Mouse (Mus musculus) heart, embryonic 13.5 days (tissue): ENCODE measurements at regions not wholly inside any gene's neighbourhood (a gene's known extent, or its start where the extent isn't known, plus 50 kb on each side); places are given as distances from the start of the nearest gene placed in this dataset.

Experiments
- ATAC-seq: fragments of 200-750 bp; cut with Nextera tagmentation; 2 replicates; pipeline ENCODE4 v1.8.0; 2017; ENCODE audit warnings: moderate TSS enrichment; ENCODE audit not compliant: insufficient number of reproducible peaks, low FRiP score, low TSS enrichment; ENCODE audit errors: extremely low read depth
- H3K27ac ChIP-seq: fragments of 300-500 bp; sonication (generic); replicated peaks from 2 replicates; pipeline ENCODE4 v1.5.1; 2015; ENCODE audit warnings: moderate library complexity, mild to moderate bottlenecking, inconsistent platforms
- H3K27me3 ChIP-seq: fragments of 300-500 bp; sonication (generic); replicated peaks from 2 replicates; pipeline ENCODE4 v1.6.1; 2015; ENCODE audit warnings: mild to moderate bottlenecking, inconsistent platforms
- H3K36me3 ChIP-seq: fragments of 300-500 bp; sonication (generic); 2 replicates; pipeline ENCODE4 v1.6.1; 2015; ENCODE audit warnings: mild to moderate bottlenecking, inconsistent platforms
- H3K4me1 ChIP-seq: fragments of 300-500 bp; sonication (generic); 2 replicates; pipeline ENCODE4 v1.6.1; 2015; ENCODE audit warnings: inconsistent platforms
- H3K4me2 ChIP-seq: fragments of 300-500 bp; sonication (generic); 2 replicates; pipeline ENCODE4 v1.6.1; 2015; ENCODE audit warnings: inconsistent platforms, mild to moderate bottlenecking, moderate library complexity
- H3K4me3 ChIP-seq: fragments of 300-500 bp; sonication (generic); 2 replicates; pipeline ENCODE4 v1.5.1; 2015; ENCODE audit warnings: moderate library complexity, mild to moderate bottlenecking, inconsistent platforms
- H3K9ac ChIP-seq: fragments of 300-500 bp; sonication (generic); 2 replicates; pipeline ENCODE4 v1.6.1; 2015; ENCODE audit warnings: inconsistent platforms, mild to moderate bottlenecking, moderate library complexity
- H3K9me3 ChIP-seq: fragments of 300-500 bp; sonication (generic); 2 replicates; pipeline ENCODE4 v1.6.1; 2016; ENCODE audit warnings: inconsistent platforms
- WGBS: fragments of 180-500 bp; shearing (Covaris S2); methylation state at CpG from one replicate; pipeline ENCODE4 v1.1.7; 2015; ENCODE audit warnings: mixed read lengths; 5-methylcytosine and 5-hydroxymethylcytosine counted together

GRCm38 (mm10) chr2:148525496-148525895 lies 82.1 kb upstream of the Cd93 start:
- ATAC-seq, result no peak
- Histone ChIP-seq H3K4me3 (no peak overlapping the region), H3K27ac (no peak overlapping the region), H3K27me3 (no peaks in the 10 kb centered on the region), H3K4me1 (peaks cover 12% of the 10 kb centered on the region), H3K4me2 (no peak overlapping the region), H3K9me3 (no peaks in the 10 kb centered on the region), H3K9ac (no peak overlapping the region), H3K36me3 (no peaks in the 10 kb centered on the region)
- 69% methylated on average over 6 of the region's 6 CpGs for WGBS

- no peak overlapping the region for H3K9ac ChIP-seq
- H3K27me3 ChIP-seq, result no peaks in the 10 kb centered on the region
- no peaks in the 10 kb centered on the region for H3K9me3 ChIP-seq
- H3K36me3 ChIP-seq, result no peaks in the 10 kb centered on the region
- no peak for ATAC-seq
- peaks cover 26% of the 10 kb centered on the region for H3K4me1 ChIP-seq
- WGBS, result 59% methylated on average over 3 of the region's 3 CpGs
- peak overlapping the region; percentile 24; the same call in 1 of the 2 replicates for H3K27ac ChIP-seq
- H3K4me2 ChIP-seq, result no peak overlapping the region
- no peak overlapping the region for H3K4me3 ChIP-seq
Observed at GRCm38 (mm10) chr2:148523401-148523800, 80.0 kb upstream of the Cd93 start.

DNA sequence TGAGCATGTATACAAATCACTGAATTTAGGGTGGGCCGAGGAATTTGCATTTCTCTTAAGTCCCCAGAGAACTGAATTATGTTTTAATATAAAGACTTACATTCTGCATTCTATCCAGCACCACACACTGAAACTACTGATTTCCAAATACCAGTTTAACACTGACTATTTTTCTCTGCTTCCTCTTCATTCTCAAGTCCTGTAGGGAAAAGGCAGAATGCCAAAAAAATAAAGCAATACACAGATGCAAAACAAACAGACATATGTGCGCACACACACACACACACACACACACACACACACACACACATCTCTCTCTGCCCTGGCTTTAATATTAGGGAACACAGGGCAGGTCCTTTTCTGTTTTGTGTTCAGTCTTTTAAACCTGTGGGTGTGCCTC lies 79.6 kb upstream of the Cd93 start:
- ATAC-seq, result no peak
- H3K4me1 ChIP-seq, result peaks cover 26% of the 10 kb centered on the region

GRCm38 (mm10) chr2:148521966-148522575 lies 78.7 kb upstream of the Cd93 start:
- Histone ChIP-seq H3K4me1 (peaks cover 26% of the 10 kb centered on the region), H3K4me3 (no peak overlapping the region), H3K27ac (no peak overlapping the region; the same call in 1 of the 2 replicates), H3K36me3 (no peaks in the 10 kb centered on the region), H3K27me3 (no peaks in the 10 kb centered on the region), H3K9ac (no peak overlapping the region), H3K4me2 (no peak overlapping the region), H3K9me3 (no peaks in the 10 kb centered on the region)
- WGBS, result 52% methylated on average over 5 of the region's 5 CpGs
- ATAC-seq, result no peak

More for the DNA sequence above, 79.6 kb upstream of the Cd93 start:
- Histone ChIP-seq H3K4me2 (no peak overlapping the region), H3K4me3 (no peak overlapping the region), H3K9ac (no peak overlapping the region), H3K9me3 (no peaks in the 10 kb centered on the region), H3K36me3 (no peaks in the 10 kb centered on the region), H3K27ac (0 out of 2 replicates have a peak overlapping the region, but pooled peaks have one; percentile 26), H3K27me3 (no peaks in the 10 kb centered on the region)
- 61% methylated on average over 2 of the region's 2 CpGs for WGBS

- Histone ChIP-seq H3K4me2 (no peak overlapping the region), H3K27ac (no peak overlapping the region), H3K9ac (no peak overlapping the region), H3K4me1 (peaks cover 26% of the 10 kb centered on the region), H3K9me3 (no peaks in the 10 kb centered on the region), H3K36me3 (no peaks in the 10 kb centered on the region), H3K27me3 (no peaks in the 10 kb centered on the region), H3K4me3 (no peak overlapping the region)
- no peak for ATAC-seq
- 48% methylated on average over 7 of the region's 7 CpGs for WGBS
Observed at GRCm38 (mm10) chr2:148520291-148520690, 76.9 kb upstream of the Cd93 start.

GRCm38 (mm10) chr2:148519689-148520290 lies 76.4 kb upstream of the Cd93 start:
- Histone ChIP-seq H3K4me3 (no peak overlapping the region), H3K4me2 (no peak overlapping the region), H3K36me3 (no peaks in the 10 kb centered on the region), H3K27me3 (no peaks in the 10 kb centered on the region), H3K27ac (no peak overlapping the region), H3K9me3 (no peaks in the 10 kb centered on the region), H3K9ac (no peak overlapping the region), H3K4me1 (peaks cover 26% of the 10 kb centered on the region)
- 23% methylated on average over 10 of the region's 10 CpGs for WGBS
- ATAC-seq, result no peak

- Histone ChIP-seq H3K4me3 (no peak overlapping the region), H3K4me1 (peaks cover 26% of the 10 kb centered on the region), H3K9me3 (no peaks in the 10 kb centered on the region), H3K9ac (no peak overlapping the region), H3K27me3 (no peaks in the 10 kb centered on the region), H3K4me2 (no peak overlapping the region), H3K27ac (no peak overlapping the region), H3K36me3 (no peaks in the 10 kb centered on the region)
- 44% methylated on average over 1 of the region's 1 CpGs for WGBS
- ATAC-seq, result no peak
Observed at GRCm38 (mm10) chr2:148517906-148518305, 74.5 kb upstream of the Cd93 start.

- Histone ChIP-seq H3K36me3 (no peaks in the 10 kb centered on the region), H3K27me3 (no peaks in the 10 kb centered on the region), H3K4me2 (no peak overlapping the region), H3K27ac (no peak overlapping the region), H3K9me3 (no peaks in the 10 kb centered on the region), H3K9ac (no peak overlapping the region), H3K4me1 (peaks cover 13% of the 10 kb centered on the region), H3K4me3 (no peak overlapping the region)
- ATAC-seq, result no peak
- 71% methylated on average over 13 of the region's 13 CpGs for WGBS
Observed at GRCm38 (mm10) chr2:148510008-148510681, 66.8 kb upstream of the Cd93 start.

- ATAC-seq, result no peak
- Histone ChIP-seq H3K4me3 (no peak overlapping the region), H3K27ac (no peak overlapping the region), H3K36me3 (no peaks in the 10 kb centered on the region), H3K9me3 (no peaks in the 10 kb centered on the region), H3K4me2 (no peak overlapping the region), H3K9ac (no peak overlapping the region), H3K4me1 (peaks cover 13% of the 10 kb centered on the region), H3K27me3 (no peaks in the 10 kb centered on the region)
- WGBS, result 86% methylated on average over 4 of the region's 4 CpGs
Observed at GRCm38 (mm10) chr2:148509357-148509756, 66.0 kb upstream of the Cd93 start.

DNA sequence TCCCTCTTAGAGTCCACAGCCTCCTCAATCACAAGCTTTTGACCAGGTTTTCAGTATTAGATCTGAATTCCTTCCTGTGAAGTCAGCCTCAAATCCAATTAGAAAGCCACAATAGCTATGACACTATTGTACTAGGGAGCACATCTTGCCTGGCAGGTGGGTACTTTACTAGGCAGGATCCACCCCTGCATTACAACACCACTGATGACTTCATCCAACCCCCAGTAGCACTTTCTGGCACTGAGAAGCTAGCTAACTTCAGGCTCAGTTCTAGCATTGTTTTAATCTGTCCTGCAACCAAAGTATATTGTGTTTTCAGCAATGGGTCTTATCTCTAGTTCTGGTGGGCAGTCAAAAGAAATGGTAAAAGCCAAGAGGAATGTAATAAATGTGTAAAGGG lies 64.2 kb upstream of the Cd93 start:
- no peak for ATAC-seq
- H3K4me1 ChIP-seq, result peaks cover 19% of the 10 kb centered on the region

DNA sequence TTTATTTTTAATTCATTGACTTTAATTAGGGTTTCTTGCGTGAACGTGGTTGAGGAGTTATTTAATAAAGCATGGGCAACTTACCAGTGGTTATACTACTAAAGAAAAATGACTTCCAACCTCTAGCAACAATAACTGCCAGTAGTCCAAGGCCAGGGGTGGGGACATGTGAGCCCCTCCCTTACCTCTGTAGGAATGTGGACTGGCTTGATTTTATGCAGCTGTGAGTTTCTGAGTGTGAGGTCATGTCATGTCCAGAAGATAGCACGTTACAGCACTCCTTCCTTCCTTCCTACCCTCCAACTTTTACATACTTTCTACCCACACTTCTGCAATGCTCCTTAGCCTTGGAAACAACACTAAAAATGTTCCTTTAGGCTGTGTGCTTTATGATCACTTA lies 63.6 kb upstream of the Cd93 start:
- no peaks in the 10 kb centered on the region for H3K9me3 ChIP-seq
- peaks cover 24% of the 10 kb centered on the region for H3K4me1 ChIP-seq
- no peak overlapping the region for H3K9ac ChIP-seq
- WGBS, result 64% methylated on average over 3 of the region's 3 CpGs
- no peak overlapping the region for H3K4me3 ChIP-seq
- H3K27me3 ChIP-seq, result no peaks in the 10 kb centered on the region
- ATAC-seq, result no peak
- no peak overlapping the region for H3K4me2 ChIP-seq
- H3K27ac ChIP-seq, result peak overlapping the region; percentile 12
- H3K36me3 ChIP-seq, result no peaks in the 10 kb centered on the region

More for the DNA sequence above, 64.2 kb upstream of the Cd93 start:
- Histone ChIP-seq H3K4me2 (no peak overlapping the region), H3K36me3 (no peaks in the 10 kb centered on the region), H3K27me3 (no peaks in the 10 kb centered on the region), H3K9ac (no peak overlapping the region), H3K4me3 (no peak overlapping the region), H3K27ac (peak overlapping the region; percentile 12; the same call in 1 of the 2 replicates), H3K9me3 (no peaks in the 10 kb centered on the region)

- Histone ChIP-seq H3K9ac (no peak overlapping the region), H3K36me3 (no peaks in the 10 kb centered on the region), H3K4me3 (no peak overlapping the region), H3K27ac (no peak overlapping the region), H3K9me3 (no peaks in the 10 kb centered on the region), H3K4me2 (no peak overlapping the region), H3K27me3 (no peaks in the 10 kb centered on the region), H3K4me1 (peaks cover 24% of the 10 kb centered on the region)
- ATAC-seq, result no peak
- WGBS, result 24% methylated on average over 3 of the region's 3 CpGs
Observed at GRCm38 (mm10) chr2:148505651-148506050, 62.3 kb upstream of the Cd93 start.
